Mouse (Mus musculus): Measurements from ENCODE around the gene Rab6b. TPM values are rescaled to one million over a fixed set of nuclear protein-coding genes. Genes with fewer than 3 reads are reported as not detected.

Gene Rab6b
- total and polyA plus RNA-seq, 3 experiments = 0.04 to 0.19 TPM; not detected in 1

- Histone ChIP-seq H3K4me2 (ENCODE audit: insufficient read depth, low read depth, poor library complexity, severe bottlenecking) (no peak overlapping the region), H3K27ac (ENCODE audit: insufficient read depth, low read depth) (no peak overlapping the region), H3K9ac (ENCODE audit: insufficient read depth, low read depth) (no peak overlapping the region), H3K27me3 (replicated peaks) (peaks cover 85% of the 10 kb centered on the region), H3K4me1 (ENCODE audit: control insufficient read depth in 1 of 2, insufficient read depth in 2 of 2) (peaks cover 2 to 8% of the 10 kb centered on the region in 2 experiments; a peak in 3 of 4 replicates), H3K79me2 (replicated peaks; ENCODE audit: control insufficient read depth, extremely low read depth, insufficient read depth, poor library complexity, severe bottlenecking) (no peaks in the 10 kb centered on the region), H3K36me3 (replicated peaks in 1 of 2; ENCODE audit: control insufficient read depth in 1 of 2, insufficient read depth in 1 of 2, low read length in 1 of 2) (no peaks in the 10 kb centered on the region), H3K4me3 (replicated peaks in 1 of 3; ENCODE audit: low read depth in 2 of 3, low read length in 2 of 3, poor library complexity in 1 of 3) (no peak overlapping the region), H3K9me3 (replicated peaks; ENCODE audit: low read length) (no peaks in the 10 kb centered on the region)
- in situ Hi-C loops (cut with MboI; ENCODE audit: low pct_ligation_motif_present, low pct_unique_long_range_greater_than_20kb, low sequenced_read_pairs) (no loop called here), dilution Hi-C loops (cut with MboI; ENCODE audit: extremely low pct_ligation_motif_present, extremely low pct_unique_long_range_greater_than_20kb, low sequenced_read_pairs) (no loop called here)
- DNase-seq (ENCODE audit: extremely low read depth) = no peak
- TF ChIP-seq SMC3 (IDR thresholded peaks at IDR 0.05; ENCODE audit: low read depth, low read length) (no peak), ELF1 (IDR thresholded peaks at IDR 0.05; ENCODE audit: low read depth, low read length) (no peak), MAX (IDR thresholded peaks at IDR 0.05; ENCODE audit: low read length) (no peak), POLR2A (IDR thresholded peaks at IDR 0.05; ENCODE audit: low read depth, low read length) (no peak), TBP (conservative IDR thresholded peaks at IDR 0.05; ENCODE audit: low read depth, low read length) (no peak), MAZ (IDR thresholded peaks at IDR 0.05; ENCODE audit: low read depth, low read length) (no peak), UBTF (IDR thresholded peaks at IDR 0.05; ENCODE audit: low read depth, low read length) (no peak), CHD1 (IDR thresholded peaks at IDR 0.05; ENCODE audit: low read depth, low read length) (no peak), JUN (IDR thresholded peaks at IDR 0.05; ENCODE audit: insufficient read depth, low read depth, low read length) (no peak), TCF12 (IDR thresholded peaks at IDR 0.05; ENCODE audit: low read depth, low read length) (no peak), ETS1 (conservative IDR thresholded peaks at IDR 0.05; ENCODE audit: low read depth, low read length) (no peak), RCOR1 (conservative IDR thresholded peaks at IDR 0.05; ENCODE audit: low read depth, low read length) (no peak), E2F4 (IDR thresholded peaks at IDR 0.05; ENCODE audit: insufficient replicate concordance, low read depth, low read length) (no peak), IRF4 (IDR thresholded peaks at IDR 0.05; ENCODE audit: low read depth, low read length) (no peak), BHLHE40 (IDR thresholded peaks at IDR 0.05; ENCODE audit: low read depth, low read length) (no peak), MEF2A (IDR thresholded peaks at IDR 0.05; ENCODE audit: borderline replicate concordance, low read depth, low read length) (no peak), EP300 (IDR thresholded peaks at IDR 0.05; ENCODE audit: low read length) (no peak)
Observed at GRCm38 (mm10) chr9:103086736-103087135, 24.9 kb upstream of the Rab6b start.

GRCm38 (mm10) chr9:103087301-103087700 is 24.3 kb upstream of the Rab6b start:
- DNase-seq (ENCODE audit: extremely low read depth) = no peak
- no peak overlapping the region for H3K9ac ChIP-seq (ENCODE audit: insufficient read depth, low read depth)
- H3K79me2 ChIP-seq (replicated peaks; ENCODE audit: control insufficient read depth, extremely low read depth, insufficient read depth, poor library complexity, severe bottlenecking) = no peaks in the 10 kb centered on the region
- no peaks in the 10 kb centered on the region for H3K36me3 ChIP-seq (replicated peaks in 1 of 2; ENCODE audit: control insufficient read depth in 1 of 2, insufficient read depth in 1 of 2, low read length in 1 of 2)
- H3K9me3 ChIP-seq (replicated peaks; ENCODE audit: low read length) = no peaks in the 10 kb centered on the region
- dilution Hi-C loops (cut with MboI; ENCODE audit: extremely low pct_ligation_motif_present, extremely low pct_unique_long_range_greater_than_20kb, low sequenced_read_pairs) = no loop called here
- no peak overlapping the region for H3K4me3 ChIP-seq (replicated peaks in 1 of 3; ENCODE audit: low read depth in 2 of 3, low read length in 2 of 3, poor library complexity in 1 of 3)
- in situ Hi-C loops (cut with MboI; ENCODE audit: low pct_ligation_motif_present, low pct_unique_long_range_greater_than_20kb, low sequenced_read_pairs) = no loop called here
- H3K27me3 ChIP-seq (replicated peaks) = peaks cover 80% of the 10 kb centered on the region
- H3K4me2 ChIP-seq (ENCODE audit: insufficient read depth, low read depth, poor library complexity, severe bottlenecking) = no peak overlapping the region
- peaks cover 3 to 12% of the 10 kb centered on the region in 2 experiments for H3K4me1 ChIP-seq (ENCODE audit: control insufficient read depth in 1 of 2, insufficient read depth in 2 of 2)
- TF ChIP-seq KAT2A (IDR thresholded peaks at IDR 0.05; ENCODE audit: insufficient replicate concordance, low read length) = no peak
- no peak for TF ChIP-seq ZNF384 (IDR thresholded peaks at IDR 0.05; ENCODE audit: low read depth, low read length)
- TF ChIP-seq CTCF (conservative IDR thresholded peaks at IDR 0.05 in 1 of 2, IDR thresholded peaks at IDR 0.05 in 1 of 2; ENCODE audit: low read depth in 2 of 2, low read length in 2 of 2) = no peak
- no peak for TF ChIP-seq MXI1 (IDR thresholded peaks at IDR 0.05; ENCODE audit: low read depth, low read length)
- H3K27ac ChIP-seq (ENCODE audit: insufficient read depth, low read depth) = no peak overlapping the region

Measured in CH12.LX (cell line).